Mouse (Mus musculus) cerebellum, postnatal 4 days (tissue): Measurements from ENCODE around the gene Kat7.

Experiments used
- DNase-seq, 2 experiments: peaks; one replicate each; pipeline ENCODE4 v3.0.0; 2022; ENCODE audit warnings: low spot score in 2 of 2, mixed read lengths in 1 of 2

Gene Kat7

GRCm38 (mm10) chr11:95279061-95279659, 30.9 kb downstream of the Kat7 start:
- DNase-seq, result no peak

- no peak for DNase-seq
These were observed 34.0 kb downstream of the Kat7 start for GRCm38 (mm10) chr11:95276056-95276455.

- DNase-seq, result no peak
These were observed 35.4 kb downstream of the Kat7 start for GRCm38 (mm10) chr11:95274613-95275012.

- DNase-seq, result no peak
These were observed 36.4 kb downstream of the Kat7 start for GRCm38 (mm10) chr11:95273661-95274060.

- no peak for DNase-seq
These were observed 43.4 kb downstream of the Kat7 start for GRCm38 (mm10) chr11:95266540-95267245.

GRCm38 (mm10) chr11:95264455-95265013, 45.5 kb downstream of the Kat7 start:
- no peak for DNase-seq

GRCm38 (mm10) chr11:95263816-95264454, 46.1 kb downstream of the Kat7 start:
- no peak for DNase-seq

- DNase-seq, result no peak
These were observed 48.8 kb downstream of the Kat7 start, which contains the start of gene Tac4 for GRCm38 (mm10) chr11:95261178-95261751. Gene Tac4, plus strand, starts transcription at chr11:95261529.

GRCm38 (mm10) chr11:95259088-95259849, 50.8 kb downstream of the Kat7 start:
- peak; percentile 89 to 97 for DNase-seq

GRCm38 (mm10) chr11:95258490-95258889, 51.6 kb downstream of the Kat7 start:
- peak; percentile 66 to 82 for DNase-seq

- DNase-seq, result no peak
These were observed 52.1 kb downstream of the Kat7 start for GRCm38 (mm10) chr11:95257930-95258329.

GRCm38 (mm10) chr11:95255747-95256146, 54.3 kb downstream of the Kat7 start:
- DNase-seq, result no peak

GRCm38 (mm10) chr11:95254165-95254564, 55.9 kb downstream of the Kat7 start:
- peak in 1 of 2 experiments; percentile 56 for DNase-seq

- DNase-seq, result no peak
These were observed 57.9 kb downstream of the Kat7 start for GRCm38 (mm10) chr11:95252104-95252503.

- DNase-seq, result peak; percentile 77 to 88
These were observed 58.8 kb downstream of the Kat7 start for GRCm38 (mm10) chr11:95251295-95251694.

GRCm38 (mm10) chr11:95250110-95250509, 59.9 kb downstream of the Kat7 start:
- DNase-seq, result no peak

- DNase-seq, result no peak
These were observed 63.0 kb downstream of the Kat7 start for GRCm38 (mm10) chr11:95247065-95247464.

GRCm38 (mm10) chr11:95245456-95245855, 64.6 kb downstream of the Kat7 start:
- DNase-seq, result no peak

- DNase-seq, result no peak
These were observed 67.4 kb downstream of the Kat7 start for GRCm38 (mm10) chr11:95242653-95243052.

- DNase-seq, result no peak
These were observed 71.6 kb downstream of the Kat7 start for GRCm38 (mm10) chr11:95238477-95238876.

- no peak for DNase-seq
These were observed 77.7 kb downstream of the Kat7 start for GRCm38 (mm10) chr11:95232329-95232696.
